Mouse (Mus musculus) heart, embryonic 12.5 days (tissue): ENCODE results near the gene Zfp560. TPM values are rescaled to one million over a fixed set of nuclear protein-coding genes. Genes with fewer than 3 reads are reported as not detected.
A peak's percentile ranks its signal among the peaks of the same experiment; 100 is the strongest.

ENCODE experiments used
- ATAC-seq: fragments of 200-750 bp; cut with Nextera tagmentation; 2 replicates; pipeline ENCODE4 v1.8.0; 2017; ENCODE audit warnings: moderate TSS enrichment, moderate library complexity; ENCODE audit not compliant: insufficient number of reproducible peaks, low FRiP score
- H3K27ac ChIP-seq: fragments of 300-500 bp; sonication (generic); 2 replicates; pipeline ENCODE4 v1.5.1; 2016; ENCODE audit warnings: mild to moderate bottlenecking, moderate library complexity; ENCODE audit not compliant: poor library complexity, severe bottlenecking
- H3K27me3 ChIP-seq: fragments of 300-500 bp; sonication (generic); replicated peaks from 2 replicates; pipeline ENCODE4 v1.6.1; 2016; ENCODE audit warnings: mild to moderate bottlenecking, moderate library complexity
- H3K36me3 ChIP-seq: fragments of 300-500 bp; sonication (generic); 2 replicates; pipeline ENCODE4 v1.6.1; 2016; ENCODE audit warnings: mild to moderate bottlenecking, moderate library complexity
- H3K4me1 ChIP-seq: fragments of 300-500 bp; sonication (generic); replicated peaks from 2 replicates; pipeline ENCODE4 v1.6.1; 2016; ENCODE audit warnings: mild to moderate bottlenecking
- H3K4me2 ChIP-seq: fragments of 300-500 bp; sonication (generic); 2 replicates; pipeline ENCODE4 v1.6.1; 2016; ENCODE audit warnings: mild to moderate bottlenecking, moderate library complexity
- H3K4me3 ChIP-seq: fragments of 300-500 bp; sonication (generic); 2 replicates; pipeline ENCODE4 v1.5.1; 2016; ENCODE audit warnings: mild to moderate bottlenecking
- H3K9ac ChIP-seq: fragments of 300-500 bp; sonication (generic); 2 replicates; pipeline ENCODE4 v1.6.1; 2016; ENCODE audit warnings: mild to moderate bottlenecking, moderate library complexity
- H3K9me3 ChIP-seq: fragments of 300-500 bp; sonication (generic); replicated peaks from 2 replicates; pipeline ENCODE4 v1.6.1; 2016; ENCODE audit warnings: mild to moderate bottlenecking, moderate library complexity
- whole genome bisulfite sequencing: fragments of 180-500 bp; shearing (Covaris S2); methylation state at CpG from one replicate; pipeline ENCODE4 v1.1.7; 2016; 5-methylcytosine and 5-hydroxymethylcytosine counted together
- polyA plus RNA-seq: library from polyadenylated mRNA; unstranded; fragments of >200 nt; fragmentation: Nextera tagmentation; extraction: Ambion mirVana; gene quantifications from 2 replicates; pipeline ENCODE4 v1.2.1, GENCODE M21; 2016

Gene Zfp560
- polyA plus RNA-seq: 30.8 and 31.7 TPM in 2 replicates

DNA sequence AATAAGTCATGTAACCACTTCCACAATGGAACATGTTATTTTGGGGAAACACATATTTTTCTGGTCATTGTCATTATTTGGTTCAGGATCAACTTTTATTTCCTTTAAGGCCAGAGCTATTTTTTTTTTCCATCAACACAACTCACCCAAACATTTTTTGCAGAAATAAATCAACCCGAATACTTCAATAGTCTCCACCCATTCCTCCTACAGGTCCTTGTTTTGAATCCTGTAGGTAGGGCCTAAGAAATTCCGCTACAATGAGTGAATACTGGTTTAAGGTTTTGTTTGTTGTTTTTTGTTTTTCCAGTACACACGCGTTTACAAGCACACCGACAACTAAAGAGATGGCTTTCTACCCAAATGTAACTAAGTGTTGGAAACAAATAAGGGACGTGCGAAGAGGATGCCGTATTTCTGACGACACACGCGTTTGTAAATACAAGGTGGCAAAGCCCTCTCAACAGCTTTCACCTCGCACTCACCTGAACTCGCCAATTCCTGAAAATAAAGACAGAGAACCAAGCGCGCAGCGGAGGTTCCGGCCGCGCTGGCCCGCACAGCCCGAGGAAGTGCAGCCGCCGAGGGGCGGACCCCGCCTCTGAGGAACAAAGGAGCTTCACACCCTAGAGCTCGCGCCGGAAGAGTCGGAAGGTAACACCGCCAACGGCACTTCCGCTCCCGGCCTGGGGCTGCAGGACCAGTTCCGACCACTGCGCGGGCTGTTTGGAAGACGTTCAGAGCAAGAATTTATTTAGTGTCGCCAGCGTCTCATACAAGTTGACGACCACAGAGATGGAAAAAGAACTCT is at the start of gene Zfp560:
Gene Zfp560, minus strand, starts transcription at position 646 of the 811 bp plus-strand sequence.
- Histone ChIP-seq H3K27me3 (no peaks in the 10 kb centered on the region), H3K4me3 (peak within 1 kb of the TSS; percentile 69), H3K4me1 (peaks cover 8% of the 10 kb centered on the region), H3K9ac (peak within 1 kb of the TSS; percentile 81), H3K27ac (peak within 1 kb of the TSS; percentile 35), H3K36me3 (no peaks in the 10 kb centered on the region), H3K9me3 (no peaks in the 10 kb centered on the region), H3K4me2 (peak within 1 kb of the TSS; percentile 78)
- 3% methylated on average over 40 of the region's 40 CpGs for WGBS
- peak; percentile 98 for ATAC-seq

DNA sequence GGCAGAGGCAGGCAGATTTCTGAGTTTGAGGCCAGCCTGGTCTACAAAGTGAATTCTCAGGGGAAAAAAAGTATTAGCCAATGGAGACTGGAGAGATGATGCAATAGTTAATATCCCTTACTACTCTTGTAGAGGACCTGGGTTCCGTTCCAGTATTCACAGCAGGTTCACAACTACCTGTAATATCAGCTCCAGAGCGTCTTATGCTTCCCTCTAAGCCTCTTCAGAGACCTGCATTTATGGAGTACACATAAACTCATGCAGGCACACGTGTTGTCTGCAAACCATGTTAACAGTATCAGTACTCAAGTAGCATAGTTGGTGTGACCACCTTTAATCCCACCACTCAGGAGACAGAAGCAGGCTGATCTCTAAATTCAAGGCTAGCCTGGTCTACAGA is 45.0 kb upstream of the Zfp560 start:
- ATAC-seq: no peak

GRCm38 (mm10) chr9:20411460-20411859 is 26.5 kb upstream of the Zfp560 start:
- H3K4me2 ChIP-seq: no peak overlapping the region
- H3K4me1 ChIP-seq: no peaks in the 10 kb centered on the region
- H3K36me3 ChIP-seq: no peaks in the 10 kb centered on the region
- no peak overlapping the region for H3K27ac ChIP-seq
- no peak for ATAC-seq
- 12% methylated on average over 1 of the region's 1 CpGs for WGBS
- no peak overlapping the region for H3K4me3 ChIP-seq
- H3K27me3 ChIP-seq: no peaks in the 10 kb centered on the region
- no peak overlapping the region for H3K9ac ChIP-seq
- H3K9me3 ChIP-seq: no peaks in the 10 kb centered on the region

More for the DNA sequence above, 45.0 kb upstream of the Zfp560 start:
- 86% methylated on average over 3 of the region's 3 CpGs for WGBS
- peaks cover 5% of the 10 kb centered on the region; the same call in 1 of the 2 replicates for H3K36me3 ChIP-seq
- H3K4me1 ChIP-seq: no peaks in the 10 kb centered on the region
- no peaks in the 10 kb centered on the region for H3K9me3 ChIP-seq
- H3K9ac ChIP-seq: no peak overlapping the region
- H3K27ac ChIP-seq: no peak overlapping the region
- H3K27me3 ChIP-seq: no peaks in the 10 kb centered on the region
- no peak overlapping the region for H3K4me2 ChIP-seq
- no peak overlapping the region for H3K4me3 ChIP-seq

GRCm38 (mm10) chr9:20409319-20409718 is 24.3 kb upstream of the Zfp560 start:
- 82% methylated on average over 2 of the region's 2 CpGs for WGBS
- no peaks in the 10 kb centered on the region for H3K4me1 ChIP-seq
- H3K9me3 ChIP-seq: peaks cover 3% of the 10 kb centered on the region; the same call in 1 of the 2 replicates
- H3K27me3 ChIP-seq: no peaks in the 10 kb centered on the region
- no peak overlapping the region for H3K4me2 ChIP-seq
- no peak overlapping the region for H3K27ac ChIP-seq
- H3K36me3 ChIP-seq: no peaks in the 10 kb centered on the region
- ATAC-seq: no peak
- no peak overlapping the region for H3K9ac ChIP-seq
- H3K4me3 ChIP-seq: no peak overlapping the region

- peak overlapping the region; percentile 78 for H3K4me2 ChIP-seq
- peak; percentile 67 for ATAC-seq
- WGBS: 13% methylated on average over 16 of the region's 16 CpGs
- H3K4me1 ChIP-seq: peaks cover 8% of the 10 kb centered on the region
- H3K27ac ChIP-seq: peak overlapping the region; percentile 10; the same call in 1 of the 2 replicates
- peak overlapping the region; percentile 81 for H3K9ac ChIP-seq
- H3K36me3 ChIP-seq: no peaks in the 10 kb centered on the region
- H3K9me3 ChIP-seq: no peaks in the 10 kb centered on the region
- H3K27me3 ChIP-seq: no peaks in the 10 kb centered on the region
- peak overlapping the region; percentile 69 for H3K4me3 ChIP-seq
These were observed 346 bp upstream of the Zfp560 start for GRCm38 (mm10) chr9:20385343-20385703.

DNA sequence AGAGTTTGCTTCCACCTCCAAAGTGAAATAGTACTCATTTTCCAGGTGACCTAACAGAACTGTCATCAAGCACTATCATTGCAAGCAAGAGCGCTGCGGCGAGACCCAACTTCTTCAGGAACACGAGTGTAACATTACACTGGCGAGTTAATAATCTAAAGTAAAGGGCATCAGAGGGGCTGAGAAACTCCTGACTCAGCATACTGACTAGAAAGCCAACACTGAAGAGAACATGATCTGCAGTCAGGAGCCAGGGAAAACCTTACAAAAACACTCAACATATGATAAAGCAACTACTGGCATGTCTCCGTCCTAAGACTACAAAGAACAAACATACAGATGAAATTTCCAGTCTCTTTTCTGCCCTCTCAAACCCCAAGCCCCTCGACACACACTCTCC is 1.3 kb downstream of the Zfp560 start:
- 0 out of 2 replicates have a peak overlapping the region, but pooled peaks have one; percentile 16 for H3K4me2 ChIP-seq
- H3K4me3 ChIP-seq: no peak overlapping the region; the same call in 1 of the 2 replicates
- no peak overlapping the region for H3K9ac ChIP-seq
- no peaks in the 10 kb centered on the region for H3K36me3 ChIP-seq
- no peaks in the 10 kb centered on the region for H3K27me3 ChIP-seq
- peaks cover 8% of the 10 kb centered on the region for H3K4me1 ChIP-seq
- H3K27ac ChIP-seq: no peak overlapping the region
- ATAC-seq: no peak
- no peaks in the 10 kb centered on the region for H3K9me3 ChIP-seq
- WGBS: 86% methylated on average over 7 of the region's 7 CpGs

GRCm38 (mm10) chr9:20374712-20375111 is 10.3 kb downstream of the Zfp560 start:
- Histone ChIP-seq H3K9ac (no peak overlapping the region), H3K27me3 (no peaks in the 10 kb centered on the region), H3K9me3 (0 out of 2 replicates have a peak, but pooled peaks cover 3% of the 10 kb centered on the region), H3K4me2 (no peak overlapping the region), H3K4me3 (no peak overlapping the region), H3K27ac (no peak overlapping the region), H3K4me1 (no peaks in the 10 kb centered on the region), H3K36me3 (0 out of 2 replicates have a peak, but pooled peaks cover 3% of the 10 kb centered on the region)
- ATAC-seq: no peak
- WGBS: 93% methylated on average over 1 of the region's 1 CpGs

DNA sequence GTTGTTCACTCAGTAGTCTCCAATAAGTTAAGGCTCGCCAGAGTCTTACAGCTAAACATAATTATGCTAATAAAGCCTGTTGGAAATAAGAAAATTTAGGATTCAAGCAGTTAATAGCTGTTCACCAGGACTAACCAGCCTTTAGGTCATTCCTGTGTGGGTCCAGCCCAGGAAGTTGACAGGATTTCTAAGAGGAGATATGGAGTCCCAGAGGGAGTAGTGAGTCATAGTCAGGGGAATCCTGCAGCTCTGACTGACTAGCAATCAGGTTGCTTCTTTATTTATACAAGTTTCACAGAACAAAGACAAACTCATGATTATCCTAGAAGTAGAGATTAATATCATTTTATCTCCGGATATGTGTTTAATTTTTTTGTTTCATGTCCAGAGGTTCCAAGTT is 17.7 kb downstream of the Zfp560 start:
- Histone ChIP-seq H3K4me2 (no peak overlapping the region), H3K36me3 (peaks cover 5% of the 10 kb centered on the region; the same call in 1 of the 2 replicates), H3K9me3 (peaks cover 7% of the 10 kb centered on the region), H3K4me1 (no peaks in the 10 kb centered on the region), H3K4me3 (no peak overlapping the region), H3K27me3 (no peaks in the 10 kb centered on the region), H3K27ac (no peak overlapping the region), H3K9ac (no peak overlapping the region)
- no peak for ATAC-seq
- 88% methylated on average over 2 of the region's 2 CpGs for WGBS

DNA sequence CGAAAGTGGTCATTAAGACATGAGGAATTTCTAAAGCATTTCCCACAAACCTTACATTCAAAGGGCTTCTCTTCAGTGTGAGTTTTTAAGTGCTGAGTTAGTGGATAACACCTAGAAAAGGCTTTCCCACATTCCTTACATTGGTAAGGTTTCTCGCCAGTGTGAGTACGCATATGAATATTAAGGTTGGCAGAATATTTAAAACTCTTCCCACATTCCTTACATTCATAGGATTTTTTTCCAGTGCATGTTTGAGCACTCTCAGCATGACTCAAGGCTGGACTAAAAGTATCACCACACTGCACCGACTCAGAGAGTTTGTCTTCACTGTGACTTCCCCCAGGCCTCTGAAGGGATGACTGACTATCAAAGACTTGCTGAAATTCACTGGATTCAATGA is 36.5 kb downstream of the Zfp560 start:
- H3K4me1 ChIP-seq: no peaks in the 10 kb centered on the region
- H3K4me3 ChIP-seq: no peak overlapping the region
- 78% methylated on average over 4 of the region's 4 CpGs for WGBS
- H3K27ac ChIP-seq: no peak overlapping the region
- H3K36me3 ChIP-seq: peaks cover 35% of the 10 kb centered on the region
- ATAC-seq: no peak
- no peak overlapping the region for H3K4me2 ChIP-seq
- H3K27me3 ChIP-seq: no peaks in the 10 kb centered on the region
- H3K9ac ChIP-seq: no peak overlapping the region
- peaks cover 8% of the 10 kb centered on the region for H3K9me3 ChIP-seq

DNA sequence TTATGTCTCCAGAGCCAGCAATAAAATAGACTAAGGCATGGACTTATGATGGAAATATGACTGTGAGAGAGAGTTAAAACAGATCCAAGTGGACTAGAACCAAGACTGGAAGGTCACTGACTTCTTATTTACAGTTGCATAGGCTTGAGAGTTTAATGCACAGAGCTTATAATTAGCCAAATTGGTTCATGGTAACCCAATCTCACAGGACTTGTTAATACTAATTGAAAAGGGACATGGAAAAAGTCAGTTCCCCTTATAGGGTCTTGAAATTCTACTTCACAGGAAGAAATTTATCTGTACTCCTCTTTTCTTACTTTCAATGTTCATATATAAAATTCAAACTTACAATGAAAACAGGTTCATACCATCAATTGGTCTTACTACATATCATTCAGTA is 49.0 kb downstream of the Zfp560 start, which contains the start of gene Olfr18:
Gene Olfr18, minus strand, starts transcription at position 101 of the 400 bp plus-strand sequence.
- no peaks in the 10 kb centered on the region for H3K4me1 ChIP-seq
- no peak within 1 kb of the TSS for H3K4me2 ChIP-seq
- H3K4me3 ChIP-seq: no peak within 1 kb of the TSS
- no peak within 1 kb of the TSS for H3K27ac ChIP-seq
- H3K36me3 ChIP-seq: no peaks in the 10 kb centered on the region
- no peak for ATAC-seq
- H3K9ac ChIP-seq: no peak within 1 kb of the TSS
- no peaks in the 10 kb centered on the region for H3K27me3 ChIP-seq
- no peaks in the 10 kb centered on the region for H3K9me3 ChIP-seq

- Histone ChIP-seq H3K4me3 (no peak within 1 kb of the TSS), H3K4me1 (no peaks in the 10 kb centered on the region), H3K27ac (no peak within 1 kb of the TSS), H3K4me2 (no peak within 1 kb of the TSS), H3K27me3 (no peaks in the 10 kb centered on the region), H3K36me3 (no peaks in the 10 kb centered on the region), H3K9ac (no peak within 1 kb of the TSS), H3K9me3 (0 out of 2 replicates have a peak, but pooled peaks cover 9% of the 10 kb centered on the region)
- ATAC-seq: no peak
- 77% methylated on average over 1 of the region's 1 CpGs for WGBS
These were observed 86.7 kb downstream of the Zfp560 start, which contains the start of gene Olfr873 for GRCm38 (mm10) chr9:20298232-20298631. Gene Olfr873 (plus strand): TSS chr9:20298532.
